Mouse (Mus musculus) hindbrain, embryonic 14.5 days (tissue): Measurements from ENCODE around the gene Ambra1. TPM values are rescaled to one million over a fixed set of nuclear protein-coding genes. Genes with fewer than 3 reads are reported as not detected.

ENCODE experiments used
- ATAC-seq: fragments of 200-750 bp; cut with Nextera tagmentation; 2 replicates; pipeline ENCODE4 v1.8.0; 2017; ENCODE audit warnings: moderate number of reproducible peaks, mild to moderate bottlenecking, moderate TSS enrichment, moderate library complexity; ENCODE audit not compliant: low FRiP score
- DNase-seq: peaks from one replicate; pipeline ENCODE4 v3.0.0-alpha.2; 2015; ENCODE audit warnings: low spot score
- H3K27ac ChIP-seq: fragments of 300-500 bp; sonication (generic); 2 replicates; pipeline ENCODE4 v1.5.1; 2014; ENCODE audit warnings: mild to moderate bottlenecking, moderate library complexity
- H3K27me3 ChIP-seq: fragments of 300-500 bp; sonication (generic); 2 replicates; pipeline ENCODE4 v1.6.1; 2014; ENCODE audit warnings: mild to moderate bottlenecking, low read length, mixed read lengths; ENCODE audit not compliant: control insufficient read depth, insufficient read depth
- H3K36me3 ChIP-seq: fragments of 300-500 bp; sonication (generic); replicated peaks from 2 replicates; pipeline ENCODE4 v1.6.1; 2014; ENCODE audit not compliant: control insufficient read depth, insufficient read depth
- H3K4me1 ChIP-seq: fragments of 300-500 bp; sonication (generic); replicated peaks from 2 replicates; pipeline ENCODE4 v1.6.1; 2014; ENCODE audit warnings: antibody characterized with exemption, low read length, mixed read lengths; ENCODE audit not compliant: control insufficient read depth, insufficient read depth
- H3K4me2 ChIP-seq: fragments of 300-500 bp; sonication (generic); replicated peaks from 2 replicates; pipeline ENCODE4 v1.6.1; 2014; ENCODE audit warnings: mild to moderate bottlenecking, moderate library complexity
- H3K4me3 ChIP-seq: fragments of 300-500 bp; sonication (generic); replicated peaks from 2 replicates; pipeline ENCODE4 v1.5.1; 2014; ENCODE audit warnings: mild to moderate bottlenecking, low read length
- H3K9ac ChIP-seq: fragments of 300-500 bp; sonication (generic); 2 replicates; pipeline ENCODE4 v1.6.1; 2014
- H3K9me3 ChIP-seq: fragments of 300-500 bp; sonication (generic); 2 replicates; pipeline ENCODE4 v1.6.1; 2016; ENCODE audit warnings: low read length; ENCODE audit not compliant: control insufficient read depth
- WGBS: fragments of 180-500 bp; shearing (Covaris S2); extraction: QIAGEN DNeasy Blood & Tissue Kit; methylation state at CpG from one replicate; pipeline ENCODE4 v1.1.7; 2014; 5-methylcytosine and 5-hydroxymethylcytosine counted together
- polyA plus RNA-seq: library from polyadenylated mRNA; unstranded; fragments of >200 nt; fragmentation: Nextera tagmentation; extraction: Ambion mirVana; gene quantifications from 2 replicates; pipeline ENCODE4 v1.2.1, GENCODE M21; 2014

Ambra1 gene
- polyA plus RNA-seq, 1 experiment from 2014 or later: 22.2 TPM

GRCm38 (mm10) chr2:91917096-91917495, 187.2 kb downstream of the Ambra1 start:
- Histone ChIP-seq H3K9ac (no peak overlapping the region), H3K4me2 (no peak overlapping the region), H3K27me3 (peaks cover 28% of the 10 kb centered on the region), H3K4me3 (no peak overlapping the region), H3K4me1 (peaks cover 6% of the 10 kb centered on the region), H3K27ac (no peak overlapping the region), H3K36me3 (peaks cover 68% of the 10 kb centered on the region), H3K9me3 (no peaks in the 10 kb centered on the region)
- ATAC-seq (no peak), DNase-seq (no peak)
- 90% methylated on average over 7 of the region's 7 CpGs for WGBS

GRCm38 (mm10) chr2:91920130-91920529, 190.2 kb downstream of the Ambra1 start:
- WGBS: 80% methylated on average over 4 of the region's 4 CpGs

GRCm38 (mm10) chr2:91921181-91921789, 191.4 kb downstream of the Ambra1 start:
- H3K27ac ChIP-seq: no peak overlapping the region
- peak overlapping the region; percentile 93 for H3K4me2 ChIP-seq
- peaks cover 59% of the 10 kb centered on the region for H3K27me3 ChIP-seq
- 6% methylated on average over 31 of the region's 31 CpGs for WGBS
- peaks cover 32% of the 10 kb centered on the region for H3K36me3 ChIP-seq
- no peaks in the 10 kb centered on the region for H3K9me3 ChIP-seq
- DNase-seq (no peak), ATAC-seq (peak; percentile 22; the same call in 1 of the 2 replicates)
- H3K9ac ChIP-seq: peak overlapping the region; percentile 54
- H3K4me3 ChIP-seq: peak overlapping the region; percentile 63
- H3K4me1 ChIP-seq: peaks cover 13% of the 10 kb centered on the region

More at GRCm38 (mm10) chr2:91920130-91920529, 190.2 kb downstream of the Ambra1 start:
- Histone ChIP-seq H3K27ac (no peak overlapping the region), H3K4me2 (no peak overlapping the region), H3K36me3 (peaks cover 39% of the 10 kb centered on the region), H3K9me3 (no peaks in the 10 kb centered on the region), H3K27me3 (peaks cover 59% of the 10 kb centered on the region), H3K4me1 (peaks cover 13% of the 10 kb centered on the region), H3K9ac (no peak overlapping the region), H3K4me3 (no peak overlapping the region)
- DNase-seq (no peak), ATAC-seq (no peak)

GRCm38 (mm10) chr2:91921790-91922570, 192.0 kb downstream of the Ambra1 start:
- Histone ChIP-seq H3K4me1 (peaks cover 13% of the 10 kb centered on the region), H3K4me2 (peak overlapping the region; percentile 93), H3K4me3 (peak overlapping the region; percentile 63), H3K27me3 (peaks cover 59% of the 10 kb centered on the region), H3K36me3 (peaks cover 25% of the 10 kb centered on the region), H3K9me3 (no peaks in the 10 kb centered on the region), H3K9ac (peak overlapping the region; percentile 54), H3K27ac (no peak overlapping the region)
- WGBS: under 1% methylated on average over 63 of the region's 64 CpGs
- ATAC-seq: peak; percentile 61
- peak; percentile 72 for DNase-seq

- Histone ChIP-seq H3K4me2 (peak overlapping the region; percentile 93), H3K9me3 (no peaks in the 10 kb centered on the region), H3K9ac (no peak overlapping the region), H3K27ac (no peak overlapping the region), H3K27me3 (peaks cover 59% of the 10 kb centered on the region), H3K4me1 (peaks cover 13% of the 10 kb centered on the region), H3K36me3 (peaks cover 17% of the 10 kb centered on the region), H3K4me3 (peak overlapping the region; percentile 63)
- 2% methylated on average over 37 of the region's 37 CpGs for WGBS
- ATAC-seq (no peak), DNase-seq (no peak)
Measured at GRCm38 (mm10) chr2:91922586-91923414, 192.9 kb downstream of the Ambra1 start.

GRCm38 (mm10) chr2:91923415-91924337, 193.7 kb downstream of the Ambra1 start:
- H3K9ac ChIP-seq: peak overlapping the region; percentile 25; the same call in 1 of the 2 replicates
- H3K4me2 ChIP-seq: peak overlapping the region; percentile 93
- peaks cover 13% of the 10 kb centered on the region for H3K4me1 ChIP-seq
- DNase-seq (peak; percentile 76), ATAC-seq (peak; percentile 39; the same call in 1 of the 2 replicates)
- H3K36me3 ChIP-seq: peaks cover 8% of the 10 kb centered on the region; the same call in 1 of the 2 replicates
- WGBS: 4% methylated on average over 54 of the region's 54 CpGs
- no peak overlapping the region for H3K27ac ChIP-seq
- H3K4me3 ChIP-seq: peak overlapping the region; percentile 63
- H3K9me3 ChIP-seq: no peaks in the 10 kb centered on the region
- H3K27me3 ChIP-seq: peaks cover 59% of the 10 kb centered on the region

- no peaks in the 10 kb centered on the region for H3K9me3 ChIP-seq
- no peak overlapping the region for H3K9ac ChIP-seq
- H3K4me2 ChIP-seq: no peak overlapping the region
- no peak overlapping the region for H3K27ac ChIP-seq
- peaks cover 54% of the 10 kb centered on the region for H3K27me3 ChIP-seq
- H3K36me3 ChIP-seq: peaks cover 2% of the 10 kb centered on the region; the same call in 1 of the 2 replicates
- H3K4me1 ChIP-seq: peaks cover 13% of the 10 kb centered on the region
- H3K4me3 ChIP-seq: no peak overlapping the region
- ATAC-seq (no peak), DNase-seq (no peak)
- WGBS: 48% methylated on average over 1 of the region's 1 CpGs
Measured at GRCm38 (mm10) chr2:91924726-91925125, 194.8 kb downstream of the Ambra1 start.

- H3K9me3 ChIP-seq: no peaks in the 10 kb centered on the region
- H3K36me3 ChIP-seq: no peaks in the 10 kb centered on the region
- 87% methylated on average over 15 of the region's 15 CpGs for WGBS
- no peak overlapping the region for H3K4me3 ChIP-seq
- H3K27me3 ChIP-seq: peaks cover 47% of the 10 kb centered on the region
- peaks cover 17% of the 10 kb centered on the region for H3K4me1 ChIP-seq
- no peak overlapping the region for H3K27ac ChIP-seq
- H3K4me2 ChIP-seq: no peak overlapping the region
- DNase-seq: no peak
- H3K9ac ChIP-seq: no peak overlapping the region
- ATAC-seq: no peak
Measured at GRCm38 (mm10) chr2:91925442-91925841, 195.5 kb downstream of the Ambra1 start.
